Mouse (Mus musculus) ES-E14 (cell line): Measurements from ENCODE around the gene Lgals2. TPM values are rescaled to one million over a fixed set of nuclear protein-coding genes. Genes with fewer than 3 reads are reported as not detected.

Experiments used
- DNase-seq: peaks from one replicate; pipeline ENCODE4 v3.0.0-alpha.2; 2013; ENCODE audit warnings: low read depth, low spot score
- H3K27ac ChIP-seq: 2 replicates; pipeline ENCODE4 v1.5.1; 2012; ENCODE audit warnings: low read depth, mild to moderate bottlenecking, low read length, moderate library complexity, mixed read lengths; ENCODE audit not compliant: poor library complexity, insufficient read depth, severe bottlenecking
- H3K36me3 ChIP-seq: 2 replicates; pipeline ENCODE4 v1.6.1; 2012; ENCODE audit warnings: mild to moderate bottlenecking, low read length, moderate library complexity, mixed read lengths; ENCODE audit not compliant: control insufficient read depth, poor library complexity, insufficient read depth, severe bottlenecking
- H3K4me1 ChIP-seq, 2 experiments: fragments of 150-350 bp in 1 of 2; sonication (generic) in 1 of 2; 2 replicates each; pipeline ENCODE4 v1.6.1; 2012; ENCODE audit warnings: low read length in 2 of 2, mild to moderate bottlenecking in 1 of 2, mixed read lengths in 1 of 2; ENCODE audit not compliant: control insufficient read depth in 2 of 2, insufficient read depth in 2 of 2, poor library complexity in 1 of 2
- H3K4me3 ChIP-seq, 2 experiments: fragments of 150-350 bp in 1 of 2; sonication (generic) in 1 of 2; 2 replicates each; pipeline ENCODE4 v1.5.1; 2012; ENCODE audit warnings: low read length in 2 of 2, low read depth in 1 of 2, mild to moderate bottlenecking in 1 of 2, mixed read lengths in 1 of 2; ENCODE audit not compliant: insufficient read depth in 1 of 2, poor library complexity in 1 of 2, severe bottlenecking in 1 of 2
- H3K9ac ChIP-seq: 2 replicates; pipeline ENCODE4 v1.6.1; 2012; ENCODE audit warnings: low read depth, mild to moderate bottlenecking, low read length, mixed read lengths; ENCODE audit not compliant: poor library complexity, insufficient read depth, severe bottlenecking
- H3K9me3 ChIP-seq: fragments of 150-350 bp; sonication (generic); 2 replicates; pipeline ENCODE4 v1.6.1; 2012; ENCODE audit warnings: low read depth, mild to moderate bottlenecking, low read length; ENCODE audit not compliant: control insufficient read depth, insufficient read depth
- CHD2 ChIP-seq: IDR thresholded peaks from 2 replicates; pipeline ENCODE4 v1.6.1; 2014; ENCODE audit warnings: mild to moderate bottlenecking, low read depth, low read length, inconsistent platforms
- HCFC1 ChIP-seq: IDR thresholded peaks from 2 replicates; pipeline ENCODE4 v1.6.1; 2012; ENCODE audit warnings: low read length, inconsistent platforms, borderline replicate concordance; ENCODE audit not compliant: insufficient read depth
- MAFK ChIP-seq: IDR thresholded peaks from 2 replicates; pipeline ENCODE4 v1.6.1; 2014; ENCODE audit warnings: mild to moderate bottlenecking, low read depth, low read length, inconsistent platforms; ENCODE audit not compliant: insufficient read depth
- ZC3H11A ChIP-seq: IDR thresholded peaks from 2 replicates; pipeline ENCODE4 v1.6.1; 2012; ENCODE audit warnings: low read depth, mild to moderate bottlenecking, inconsistent platforms, low read length, borderline replicate concordance
- ZNF384 ChIP-seq: IDR thresholded peaks from 2 replicates; pipeline ENCODE4 v1.6.1; 2012; ENCODE audit warnings: low read depth, low read length, inconsistent platforms
- in situ Hi-C, 2 experiments: fragments of 600-800 bp; cut with MboI; formaldehyde crosslinking; loops; one replicate each; pipeline ENCODE4 v1.15.1; 2025; ENCODE audit warnings: low sequenced_read_pairs in 2 of 2, inconsistent platforms in 1 of 2; ENCODE audit not compliant: unreplicated experiment in 2 of 2
- total RNA-seq: library from RNA; depleted of rRNA; stranded (reverse); fragments of 300-350 nt; gene quantifications from 2 replicates; pipeline ENCODE4 v1.2.3, GENCODE M21; 2012

Gene Lgals2
- total RNA-seq, 1 experiment, result 4.2 TPM

- Histone ChIP-seq H3K9ac (no peak overlapping the region), H3K36me3 (no peaks in the 10 kb centered on the region), H3K27ac (no peak overlapping the region), H3K9me3 (no peaks in the 10 kb centered on the region), H3K4me3 (peak overlapping the region in 1 of 2 experiments; percentile 41; a peak in 1 of 4 replicates), H3K4me1 (peaks cover 3 to 16% of the 10 kb centered on the region in 2 experiments; a peak in 1 of 4 replicates)
- TF ChIP-seq MAFK (no peak), ZC3H11A (no peak), ZNF384 (no peak), CHD2 (no peak), HCFC1 (no peak)
- in situ Hi-C loops, result no loop called here
- no peak for DNase-seq
Observed at GRCm38 (mm10) chr15:78815314-78816073, 39.8 kb downstream of the Lgals2 start.

GRCm38 (mm10) chr15:78813603-78814002 lies 41.7 kb downstream of the Lgals2 start:
- in situ Hi-C loops, result no loop called here
- no peak for DNase-seq
- H3K4me1 ChIP-seq, result peaks cover 3 to 27% of the 10 kb centered on the region in 2 experiments; a peak in 2 of 4 replicates
- no peak overlapping the region for H3K4me3 ChIP-seq
- no peak overlapping the region for H3K27ac ChIP-seq
- no peak overlapping the region for H3K9ac ChIP-seq
- TF ChIP-seq ZNF384, result no peak
- TF ChIP-seq CHD2, result no peak
- no peak for TF ChIP-seq ZC3H11A
- TF ChIP-seq HCFC1, result no peak
- TF ChIP-seq MAFK, result no peak
- no peaks in the 10 kb centered on the region for H3K9me3 ChIP-seq
- no peaks in the 10 kb centered on the region for H3K36me3 ChIP-seq

- no peak for DNase-seq
- peaks cover 0 to 41% of the 10 kb centered on the region in 2 experiments; a peak in 3 of 4 replicates for H3K4me1 ChIP-seq
- no peak overlapping the region for H3K9ac ChIP-seq
- no peak overlapping the region for H3K4me3 ChIP-seq
- no peak overlapping the region for H3K27ac ChIP-seq
- TF ChIP-seq ZNF384 (no peak), CHD2 (no peak), ZC3H11A (no peak), HCFC1 (no peak), MAFK (no peak)
- no peaks in the 10 kb centered on the region for H3K9me3 ChIP-seq
- H3K36me3 ChIP-seq, result no peaks in the 10 kb centered on the region
- in situ Hi-C loops, result no loop called here
Observed at GRCm38 (mm10) chr15:78810146-78810545, 45.2 kb downstream of the Lgals2 start.

- H3K36me3 ChIP-seq, result no peaks in the 10 kb centered on the region
- TF ChIP-seq CHD2, result no peak
- TF ChIP-seq HCFC1, result no peak
- TF ChIP-seq ZNF384, result no peak
- no peak for TF ChIP-seq ZC3H11A
- no peak for TF ChIP-seq MAFK
- DNase-seq, result no peak
- H3K4me1 ChIP-seq, result peaks cover 0 to 41% of the 10 kb centered on the region in 2 experiments; a peak in 3 of 4 replicates
- no peaks in the 10 kb centered on the region for H3K9me3 ChIP-seq
- no peak overlapping the region for H3K27ac ChIP-seq
- in situ Hi-C loops, result no loop called here
- H3K4me3 ChIP-seq, result no peak overlapping the region
- H3K9ac ChIP-seq, result no peak overlapping the region
Observed at GRCm38 (mm10) chr15:78809739-78810138, 45.6 kb downstream of the Lgals2 start.
